Mouse (Mus musculus): ENCODE measurements around the gene Mpzl2. TPM values are rescaled to one million over a fixed set of nuclear protein-coding genes. Genes with fewer than 3 reads are reported as not detected.

Mpzl2 gene
- total and polyA plus RNA-seq, 3 experiments = 0.08 to 0.39 TPM; not detected in 1

- no peak within 1 kb of the TSS for H3K27ac ChIP-seq (ENCODE audit: control insufficient read depth, low read depth, low read length)
- H3K9ac ChIP-seq (ENCODE audit: control insufficient read depth, low read depth, low read length, poor library complexity, severe bottlenecking) = no peak within 1 kb of the TSS
- H3K36me3 ChIP-seq (ENCODE audit: control insufficient read depth in 1 of 2, insufficient read depth in 2 of 2, low read length in 2 of 2) = no peaks in the 10 kb centered on the region
- DNase-seq (ENCODE audit: low read depth, low spot score) = no peak
- no peak for TF ChIP-seq MYB (IDR thresholded peaks at IDR 0.05; ENCODE audit: low read depth, low read length)
- no peak for TF ChIP-seq GATA1 (IDR thresholded peaks at IDR 0.05; ENCODE audit: low read depth, low read length)
- no peak for TF ChIP-seq MEF2A (IDR thresholded peaks at IDR 0.05; ENCODE audit: extremely low read depth, insufficient replicate concordance, low read depth, low read length, poor library complexity, severe bottlenecking)
- TF ChIP-seq JUND (IDR thresholded peaks at IDR 0.05; ENCODE audit: low read depth, low read length) = no peak
- TF ChIP-seq RCOR1 (IDR thresholded peaks at IDR 0.05; ENCODE audit: low read depth, low read length) = no peak
- peaks cover 34 to 71% of the 10 kb centered on the region in 2 experiments for H3K27me3 ChIP-seq (ENCODE audit: control insufficient read depth in 1 of 2, insufficient read depth in 2 of 2, low read length in 2 of 2)
- no peaks in the 10 kb centered on the region for H3K79me2 ChIP-seq (ENCODE audit: control insufficient read depth, insufficient read depth, low read length, poor library complexity)
- H3K4me3 ChIP-seq (ENCODE audit: control insufficient read depth in 1 of 2, insufficient read depth in 1 of 2, low read depth in 2 of 2, low read length in 2 of 2) = no peak within 1 kb of the TSS
- H3K9me3 ChIP-seq (replicated peaks; ENCODE audit: insufficient read depth, low read length) = no peaks in the 10 kb centered on the region
- H3K4me1 ChIP-seq (ENCODE audit: control insufficient read depth in 1 of 2, insufficient read depth in 2 of 2, low read length in 2 of 2) = no peaks in the 10 kb centered on the region
These were observed 39.4 kb downstream of the Mpzl2 start, which contains the start of gene Jaml for GRCm38 (mm10) chr9:45079011-45079410. Jaml (plus strand) TSS chr9:45079183.

- no peaks in the 10 kb centered on the region for H3K36me3 ChIP-seq (ENCODE audit: control insufficient read depth in 1 of 2, insufficient read depth in 2 of 2, low read length in 2 of 2)
- no peaks in the 10 kb centered on the region for H3K79me2 ChIP-seq (ENCODE audit: control insufficient read depth, insufficient read depth, low read length, poor library complexity)
- H3K27me3 ChIP-seq (ENCODE audit: control insufficient read depth in 1 of 2, insufficient read depth in 2 of 2, low read length in 2 of 2) = peaks cover 49 to 74% of the 10 kb centered on the region in 2 experiments
- no peaks in the 10 kb centered on the region for H3K4me1 ChIP-seq (ENCODE audit: control insufficient read depth in 1 of 2, insufficient read depth in 2 of 2, low read length in 2 of 2)
- no peaks in the 10 kb centered on the region for H3K9me3 ChIP-seq (replicated peaks; ENCODE audit: insufficient read depth, low read length)
- H3K4me3 ChIP-seq (ENCODE audit: control insufficient read depth in 1 of 2, insufficient read depth in 1 of 2, low read depth in 2 of 2, low read length in 2 of 2) = no peak overlapping the region
- no peak for DNase-seq (ENCODE audit: low read depth, low spot score)
- TF ChIP-seq MYC (IDR thresholded peaks at IDR 0.05; ENCODE audit: low read depth, low read length) (no peak), SMC3 (IDR thresholded peaks at IDR 0.05; ENCODE audit: low read depth, low read length) (no peak), UBTF (IDR thresholded peaks at IDR 0.05; ENCODE audit: borderline replicate concordance, insufficient read depth, low read depth, low read length) (no peak), MEF2A (IDR thresholded peaks at IDR 0.05; ENCODE audit: extremely low read depth, insufficient replicate concordance, low read depth, low read length, poor library complexity, severe bottlenecking) (no peak), E2F4 (IDR thresholded peaks at IDR 0.05; ENCODE audit: borderline replicate concordance, low read depth, low read length) (no peak), MYB (IDR thresholded peaks at IDR 0.05; ENCODE audit: low read depth, low read length) (no peak), GATA1 (IDR thresholded peaks at IDR 0.05; ENCODE audit: low read depth, low read length) (no peak), TCF12 (IDR thresholded peaks at IDR 0.05; ENCODE audit: low read depth, low read length) (no peak), MAZ (IDR thresholded peaks at IDR 0.05; ENCODE audit: low read depth, low read length) (no peak), SIN3A (IDR thresholded peaks at IDR 0.05; ENCODE audit: low read length) (no peak), TBP (IDR thresholded peaks at IDR 0.05; ENCODE audit: low read depth, low read length) (no peak), POLR2AphosphoS5 (IDR thresholded peaks at IDR 0.05; ENCODE audit: borderline replicate concordance, low read depth, low read length) (no peak), ZMIZ1 (IDR thresholded peaks at IDR 0.05; ENCODE audit: low read depth, low read length) (no peak), RAD21 (IDR thresholded peaks at IDR 0.05; ENCODE audit: low read depth, low read length) (no peak), KAT2A (conservative IDR thresholded peaks at IDR 0.05; ENCODE audit: low read depth, low read length) (no peak), HCFC1 (IDR thresholded peaks at IDR 0.05; ENCODE audit: low read depth, low read length) (no peak), MAX (IDR thresholded peaks at IDR 0.05; ENCODE audit: low read length) (no peak), GABPA (IDR thresholded peaks at IDR 0.05; ENCODE audit: low read depth, low read length) (no peak), NRF1 (IDR thresholded peaks at IDR 0.05; ENCODE audit: insufficient read depth, low read depth, low read length, poor library complexity, severe bottlenecking) (no peak), MAFK (IDR thresholded peaks at IDR 0.05; ENCODE audit: borderline replicate concordance, low read depth, low read length) (no peak)
- H3K27ac ChIP-seq (ENCODE audit: control insufficient read depth, low read depth, low read length) = no peak overlapping the region
- no peak overlapping the region for H3K9ac ChIP-seq (ENCODE audit: control insufficient read depth, low read depth, low read length, poor library complexity, severe bottlenecking)
These were observed 43.5 kb downstream of the Mpzl2 start for GRCm38 (mm10) chr9:45083132-45083531.
